Mouse (Mus musculus): ENCODE data around the gene BC100530. TPM values are rescaled to one million over a fixed set of nuclear protein-coding genes. Genes with fewer than 3 reads are reported as not detected.

The BC100530 gene
- polyA plus RNA-seq (2012; rRNA removed): 2.7 and 3.7 TPM in 2 replicates

DNA sequence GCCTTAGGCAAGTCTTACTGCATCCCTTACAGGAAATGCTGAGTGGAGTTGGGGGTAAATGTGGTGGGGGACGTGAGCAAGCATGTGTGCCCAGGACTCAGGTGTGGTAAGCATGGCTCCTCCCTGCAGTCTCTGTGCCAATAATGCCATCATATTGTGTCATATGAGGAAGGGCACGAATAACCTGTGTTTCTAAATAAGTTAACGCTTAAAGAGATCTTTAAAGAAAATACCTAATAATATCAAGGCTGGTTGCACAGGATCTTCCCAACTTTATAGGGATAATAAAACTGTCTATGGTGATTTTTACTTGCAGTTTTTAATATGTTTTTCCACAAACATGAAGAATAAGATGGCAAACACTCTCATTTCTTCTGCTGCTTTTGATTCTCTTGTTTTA lies at the start of gene BC100530:
Gene BC100530 (minus strand): TSS at position 101 of the 400 bp plus-strand sequence.

DNA sequence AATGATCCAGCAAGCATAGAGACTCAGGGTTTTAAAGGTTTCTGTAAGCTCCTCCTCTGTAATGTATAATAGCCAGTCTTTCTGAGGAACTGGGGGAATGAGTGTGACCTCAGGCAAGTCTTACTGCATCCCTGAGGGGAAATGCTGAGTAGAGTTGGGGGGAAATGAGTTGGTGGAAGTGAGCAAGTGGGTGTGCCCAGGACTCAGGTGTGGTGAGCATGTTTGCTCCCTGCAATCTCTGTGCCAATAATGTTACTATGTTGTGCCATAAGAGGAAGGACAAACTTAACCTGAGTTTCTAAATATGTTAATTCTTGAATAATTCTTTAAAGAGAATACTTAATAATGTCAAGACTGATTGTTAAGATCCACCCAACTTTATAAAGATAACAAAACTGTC lies 40.8 kb upstream of the BC100530 start, which contains the start of gene Stfa2:
Gene Stfa2 (minus strand): TSS at position 101 of the 400 bp plus-strand sequence.

GRCm38 (mm10) chr16:36334232-36334631 lies 33.3 kb downstream of the BC100530 start, which contains the start of gene BC117090:
BC117090 (minus strand) TSS chr16:36334332.

Other genes with a start within 250 kb of the BC100530 start
- gene Csta1, start 236.5 kb downstream of the BC100530 start, polyA plus RNA-seq (2012; rRNA removed): not detected in 2 replicates
- 0.83 and 1.4 TPM in 2 replicates for gene Stfa2l1, start 210.9 kb downstream of the BC100530 start, polyA plus RNA-seq (2012; rRNA removed)
- 3.3 and 3.9 TPM in 2 replicates for gene Gm5483, start 183.5 kb downstream of the BC100530 start, polyA plus RNA-seq (2012; rRNA removed)
- gene Gm5416, start 157.3 kb downstream of the BC100530 start, polyA plus RNA-seq (2012; rRNA removed): not detected in 2 replicates
- not detected in 2 replicates for gene 2010005H15Rik, start 146.3 kb downstream of the BC100530 start, polyA plus RNA-seq (2012; rRNA removed)
- 2.1 and 4.0 TPM in 2 replicates for gene Stfa1, start 90.8 kb downstream of the BC100530 start, polyA plus RNA-seq (2012; rRNA removed)
- gene BC117090, start 33.4 kb downstream of the BC100530 start, polyA plus RNA-seq (2012; rRNA removed): not detected in 2 replicates
- gene Stfa2, start 40.7 kb upstream of the BC100530 start, polyA plus RNA-seq (2012; rRNA removed): 0.29 and 0.49 TPM in 2 replicates
- 1.5 and 2.5 TPM in 2 replicates for gene Stfa3, start 87.6 kb upstream of the BC100530 start, polyA plus RNA-seq (2012; rRNA removed)
- 0.04 and 0.10 TPM in 2 replicates for gene Casr, start 194.4 kb upstream of the BC100530 start, polyA plus RNA-seq (2012; rRNA removed)